Mouse (Mus musculus): ENCODE measurements at regions not wholly inside any gene's neighbourhood (a gene's known extent, or its start where the extent isn't known, plus 50 kb on each side); places are given as distances from the start of the nearest gene placed in this dataset.

DNA sequence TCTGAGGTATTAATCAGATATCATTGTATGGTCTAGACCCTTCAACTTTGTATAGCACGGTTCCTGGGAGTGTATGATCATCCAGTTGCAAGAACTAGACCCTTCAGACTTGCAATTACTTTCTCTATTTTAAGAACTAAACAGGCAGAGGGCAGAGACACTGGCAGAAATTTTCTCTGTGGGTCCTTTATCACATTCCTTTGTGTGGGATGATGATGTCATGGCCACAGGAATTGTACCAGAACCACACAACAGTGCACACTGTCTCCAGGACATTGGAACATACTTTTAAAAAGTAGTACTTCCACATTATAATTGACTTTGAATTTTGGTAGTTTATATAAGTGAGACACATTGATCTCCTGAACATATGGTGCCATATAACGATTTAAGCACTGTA lies 674.2 kb downstream of the Rfpl4b start:
- no peak for DNase-seq (ENCODE audit: low spot score)

DNA sequence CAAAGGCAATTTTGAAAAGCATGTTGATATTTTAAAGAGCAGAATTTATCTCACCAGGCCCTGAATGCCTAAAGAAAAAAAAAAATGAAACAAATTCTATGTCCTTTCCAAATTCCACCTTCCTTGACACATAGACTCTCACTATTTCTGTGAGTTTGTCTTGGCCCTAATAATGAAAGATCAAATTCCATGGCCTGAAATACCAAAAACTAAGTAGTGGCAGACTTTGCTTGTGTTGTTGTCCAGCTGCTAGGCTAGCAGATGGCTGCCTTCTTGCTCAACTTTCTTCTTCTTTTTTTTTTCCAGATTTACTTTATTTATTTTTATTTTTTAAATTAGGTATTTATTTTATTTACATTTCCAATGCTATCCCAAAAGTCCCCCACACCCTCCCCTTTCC lies 682.4 kb downstream of the Rfpl4b start:
- DNase-seq (ENCODE audit: low spot score): no peak

DNA sequence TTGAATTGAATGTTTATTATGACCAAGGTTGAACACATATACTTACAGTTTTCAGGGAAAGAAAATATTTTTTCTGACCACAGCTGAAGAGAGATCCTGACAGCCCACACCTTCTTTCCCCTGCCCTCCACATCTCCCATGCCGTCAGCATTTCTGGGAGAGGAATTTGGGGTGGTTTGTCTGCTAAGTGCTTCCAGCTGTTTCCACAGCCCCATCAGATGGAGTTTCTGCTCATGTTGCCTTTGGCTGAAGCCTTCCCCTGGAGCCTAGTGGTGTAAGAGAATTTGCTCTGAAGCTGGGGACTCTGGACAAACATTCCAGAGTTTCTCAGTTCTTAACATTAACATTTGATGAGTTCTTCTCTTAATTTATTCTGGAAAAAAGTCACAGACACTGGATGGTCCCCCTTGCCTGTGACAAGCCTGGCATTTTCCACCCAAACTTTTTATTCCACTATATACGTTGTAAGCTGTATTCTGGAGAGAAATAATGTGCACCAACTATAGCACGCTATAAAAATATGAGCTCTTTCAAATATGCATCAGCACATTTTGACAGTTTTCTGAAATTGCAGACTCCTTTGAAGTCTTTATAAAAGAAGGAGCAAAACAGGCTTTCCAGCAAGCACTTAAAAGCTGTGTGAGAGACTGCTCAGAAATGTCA lies 699.5 kb downstream of the Rfpl4b start:
- no peak for DNase-seq (ENCODE audit: low spot score)

DNA sequence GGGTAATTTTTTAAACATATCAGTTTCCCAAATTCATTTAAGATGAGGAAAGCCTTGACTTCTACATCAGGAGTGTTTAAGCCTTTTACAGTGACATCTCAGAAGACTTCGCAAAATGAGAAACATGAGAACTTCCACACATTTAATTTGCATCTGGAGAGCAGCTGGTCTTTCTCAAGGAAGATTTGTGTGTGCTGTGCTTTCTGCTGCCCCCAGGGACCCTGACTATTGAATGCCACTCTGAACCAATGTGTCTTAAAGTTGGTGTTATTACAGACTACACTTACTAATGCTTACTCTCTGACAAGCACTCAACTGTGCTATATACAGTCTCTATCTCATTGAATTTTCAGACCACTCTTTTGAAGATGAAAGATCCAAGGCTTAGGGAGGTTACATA lies 703.0 kb downstream of the Rfpl4b start:
- no peak for DNase-seq (ENCODE audit: low spot score)

- DNase-seq (ENCODE audit: low spot score): no peak
Observed at GRCm38 (mm10) chr10:38116516-38116915, 705.1 kb downstream of the Rfpl4b start.

- DNase-seq (ENCODE audit: low spot score): no peak
Observed at GRCm38 (mm10) chr10:38114194-38114593, 707.4 kb downstream of the Rfpl4b start.

DNA sequence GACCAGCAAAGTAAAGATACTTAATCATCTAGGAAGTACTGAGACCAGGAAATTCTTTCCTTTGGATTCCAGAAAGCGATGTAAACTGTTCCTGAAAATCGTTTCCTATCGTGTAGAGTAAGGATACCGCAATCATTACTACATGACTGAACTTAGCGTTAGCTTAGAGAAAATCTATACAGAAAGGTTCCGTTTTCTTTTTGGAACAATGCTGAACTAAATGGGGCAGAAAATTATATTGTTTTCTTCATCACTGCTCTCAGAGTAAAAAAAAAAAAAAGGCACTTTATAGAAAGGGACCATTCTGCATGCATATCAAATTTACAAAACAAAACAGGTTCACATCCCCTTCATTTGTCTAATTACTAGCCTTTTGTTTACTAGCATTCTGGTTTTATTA lies 713.0 kb downstream of the Rfpl4b start:
- DNase-seq (ENCODE audit: low spot score): no peak

DNA sequence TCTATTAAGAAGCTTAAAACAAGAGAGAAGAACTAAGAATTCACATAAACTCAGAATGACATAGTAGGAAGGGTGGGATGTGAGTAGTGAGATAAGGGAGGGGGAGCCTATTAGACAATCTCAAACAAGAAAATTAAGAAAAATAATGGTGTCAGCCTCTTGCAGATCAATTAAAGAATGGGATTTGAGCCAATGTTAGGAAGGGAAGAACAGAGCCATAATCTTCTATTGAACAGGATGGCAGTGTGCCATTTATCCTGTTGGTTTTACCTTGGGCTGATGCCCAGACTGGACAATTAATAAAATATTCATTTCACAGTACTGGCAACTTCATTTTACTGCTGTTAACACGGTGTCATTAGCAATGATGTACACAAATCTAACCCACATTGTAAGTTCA lies 718.0 kb downstream of the Rfpl4b start:
- DNase-seq (ENCODE audit: low spot score): no peak

DNA sequence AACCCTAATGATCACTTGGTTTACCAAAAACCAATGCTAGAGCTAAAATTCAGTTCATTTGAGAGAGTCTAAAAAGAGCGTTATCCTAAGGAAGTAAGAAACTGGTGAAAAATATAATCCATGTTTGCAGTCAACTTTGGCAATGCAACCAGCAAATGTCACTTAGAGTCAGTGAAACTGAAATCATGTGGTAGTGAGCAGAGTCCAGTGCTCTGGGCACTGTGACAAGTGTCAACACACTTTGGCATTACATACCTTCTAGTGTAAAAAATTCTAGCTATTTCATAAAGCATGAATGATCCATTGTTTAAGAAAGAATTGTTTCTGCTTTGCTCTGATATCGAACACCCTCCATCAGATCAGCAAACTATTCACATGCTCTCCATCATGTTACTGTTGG lies 743.1 kb downstream of the Rfpl4b start:
- DNase-seq (ENCODE audit: low spot score): no peak

DNA sequence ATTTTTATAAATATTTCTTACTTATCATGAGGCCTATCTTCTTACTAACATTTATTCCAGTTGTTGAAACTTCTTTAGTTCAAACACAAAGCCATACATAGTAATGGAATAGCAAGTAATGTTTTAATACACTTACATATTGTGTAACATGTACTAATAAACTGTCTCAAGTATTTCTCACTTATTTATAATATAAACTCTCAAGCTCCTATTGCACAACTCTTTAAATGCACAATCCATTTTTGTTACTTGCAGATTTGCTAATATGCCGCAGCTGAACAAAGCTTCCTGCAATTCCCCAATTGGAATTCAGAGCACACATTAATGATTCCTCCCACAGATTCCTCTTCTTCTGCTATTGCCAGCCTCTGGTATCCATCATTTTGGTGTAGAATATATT lies 749.2 kb downstream of the Rfpl4b start:
- no peak for DNase-seq (ENCODE audit: low spot score)

DNA sequence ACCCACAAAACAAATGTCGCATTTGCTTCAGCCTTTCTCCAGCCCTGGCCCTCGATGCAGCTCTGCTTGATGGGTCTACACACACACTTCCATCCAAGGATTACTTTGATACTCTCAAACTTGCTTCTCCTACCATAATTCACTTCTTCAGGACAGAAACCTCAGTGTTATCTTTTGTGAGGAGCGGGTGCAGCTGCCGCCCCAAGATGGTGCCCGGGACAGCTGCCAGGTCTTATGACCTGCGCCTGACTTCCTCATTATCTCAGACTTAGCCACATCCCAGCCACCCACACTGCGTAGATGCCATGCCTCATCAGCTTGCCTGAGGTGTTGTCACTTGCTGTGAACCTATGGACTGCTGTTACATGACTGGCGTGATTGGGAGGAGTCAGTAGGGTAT lies 762.5 kb downstream of the Rfpl4b start:
- DNase-seq (ENCODE audit: low spot score): no peak

GRCm38 (mm10) chr10:38010452-38010851 lies 811.1 kb downstream of the Rfpl4b start:
- DNase-seq (ENCODE audit: low spot score): no peak

GRCm38 (mm10) chr10:37995691-37996445 lies 825.7 kb downstream of the Rfpl4b start:
- DNase-seq (ENCODE audit: low spot score): no peak

- DNase-seq (ENCODE audit: low spot score): no peak
Observed at GRCm38 (mm10) chr10:37988297-37989263, 833.0 kb downstream of the Rfpl4b start.

DNA sequence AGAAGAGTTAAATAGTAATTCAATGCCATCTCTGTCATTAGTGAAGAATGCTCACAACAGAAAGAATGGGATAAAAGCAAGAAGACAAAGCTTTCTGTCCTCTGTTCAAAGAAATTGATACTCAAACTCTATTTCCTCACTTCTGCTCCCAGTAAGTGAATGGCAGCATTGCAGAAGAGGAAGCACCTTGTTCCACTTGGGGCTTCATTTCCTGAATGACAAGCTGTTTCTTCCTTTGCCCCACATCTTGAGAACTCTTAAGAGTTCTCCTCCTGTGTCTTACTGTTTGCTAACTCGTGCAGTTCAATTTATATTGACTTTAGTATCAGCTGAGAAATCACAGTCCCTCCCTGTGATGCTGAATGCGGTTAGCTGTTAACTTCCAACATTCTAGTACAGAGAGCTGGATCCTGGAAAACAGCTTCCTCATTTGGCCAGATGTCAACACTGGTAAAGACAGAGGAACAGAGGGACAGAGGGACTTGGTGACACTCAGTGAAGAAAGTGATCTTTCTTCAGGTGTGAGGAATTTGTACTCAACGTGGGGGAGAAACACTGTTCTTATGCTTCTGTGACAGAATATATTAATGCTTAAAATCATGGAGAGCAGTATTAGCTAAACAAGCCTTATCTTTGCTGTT lies 840.3 kb upstream of the Marcks start:
- no peak for DNase-seq (ENCODE audit: low spot score)

DNA sequence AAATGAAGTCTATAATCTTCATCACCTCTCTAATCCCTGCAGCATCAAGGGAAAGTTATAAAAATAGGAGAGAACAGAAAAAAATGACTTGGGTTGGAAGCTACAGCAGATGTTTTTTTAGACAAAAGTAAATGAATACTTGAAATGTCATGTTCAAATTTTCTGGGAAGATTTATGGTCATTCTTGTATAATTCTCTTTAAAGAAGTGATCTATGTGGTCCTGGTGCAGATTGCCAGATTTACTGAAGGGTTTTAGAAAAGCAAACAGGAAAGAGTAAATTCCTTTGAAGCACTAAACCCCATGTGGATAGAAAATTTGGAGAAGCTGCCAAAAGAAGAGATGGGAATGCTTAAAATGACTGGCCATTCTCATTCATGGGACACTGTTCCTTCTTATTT lies 821.3 kb upstream of the Marcks start:
- DNase-seq (ENCODE audit: low spot score): no peak

- DNase-seq (ENCODE audit: low spot score): no peak
Observed at GRCm38 (mm10) chr10:37914780-37915179, 776.1 kb upstream of the Marcks start.

DNA sequence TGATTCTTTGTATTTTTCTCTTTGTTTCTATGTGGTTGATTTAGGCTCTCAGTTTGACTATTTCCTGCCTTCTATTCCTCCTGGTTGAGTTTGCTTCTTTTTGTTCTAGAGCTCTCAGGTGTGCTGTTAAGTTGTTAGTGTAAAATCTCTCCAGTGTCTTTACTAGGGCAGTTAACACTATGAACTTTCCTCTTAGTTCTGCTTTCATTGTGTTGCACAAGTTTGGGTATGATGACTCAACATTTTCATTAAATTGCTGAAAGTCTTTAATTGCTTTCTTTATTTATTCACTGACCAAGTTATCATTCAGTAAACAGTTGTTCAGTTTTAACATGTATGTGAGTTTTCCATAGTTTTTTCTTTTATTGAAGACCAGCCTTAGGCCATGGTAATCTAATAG lies 772.9 kb upstream of the Marcks start:
- no peak for DNase-seq (ENCODE audit: low spot score)

DNA sequence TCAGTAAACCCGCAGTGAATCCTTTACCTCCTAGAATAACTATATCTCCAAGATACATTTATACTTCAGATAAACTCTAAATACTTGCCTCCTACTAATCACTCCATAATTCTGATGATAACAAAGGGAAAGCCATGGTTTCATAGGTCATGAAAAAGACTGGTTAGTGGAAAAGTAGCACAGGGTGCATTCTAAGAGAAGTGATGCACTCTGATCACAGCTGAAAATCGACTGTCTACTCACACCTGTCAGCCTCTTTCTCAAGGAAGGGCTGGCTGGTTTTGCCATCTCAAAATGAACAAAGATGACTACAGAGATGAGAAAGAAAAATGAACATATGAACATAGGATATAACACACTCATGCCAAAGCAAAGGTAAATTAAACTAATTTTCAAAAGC lies 769.6 kb upstream of the Marcks start:
- no peak for DNase-seq (ENCODE audit: low spot score)

GRCm38 (mm10) chr10:37907731-37908130 lies 769.0 kb upstream of the Marcks start:
- no peak for DNase-seq (ENCODE audit: low spot score)

DNA sequence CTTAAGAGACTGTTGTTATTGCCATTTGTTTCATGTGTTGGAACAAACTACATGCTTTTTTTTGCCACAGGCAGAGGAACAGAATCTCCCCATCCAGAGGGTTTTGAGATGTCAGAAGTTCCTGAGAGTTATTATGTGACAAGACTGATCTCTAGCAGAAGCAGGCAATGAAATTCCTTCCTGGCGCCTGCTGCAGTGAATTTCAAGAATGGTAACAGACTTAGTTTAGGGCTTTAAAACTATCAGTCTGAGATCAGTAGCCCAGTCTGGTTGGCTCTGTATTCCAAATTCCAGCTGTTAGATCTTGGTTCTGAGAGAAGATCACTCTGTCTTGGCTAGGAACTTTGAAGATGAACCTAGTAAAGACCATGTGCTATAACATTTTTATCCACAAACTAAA lies 749.2 kb upstream of the Marcks start:
- DNase-seq (ENCODE audit: low spot score): no peak

DNA sequence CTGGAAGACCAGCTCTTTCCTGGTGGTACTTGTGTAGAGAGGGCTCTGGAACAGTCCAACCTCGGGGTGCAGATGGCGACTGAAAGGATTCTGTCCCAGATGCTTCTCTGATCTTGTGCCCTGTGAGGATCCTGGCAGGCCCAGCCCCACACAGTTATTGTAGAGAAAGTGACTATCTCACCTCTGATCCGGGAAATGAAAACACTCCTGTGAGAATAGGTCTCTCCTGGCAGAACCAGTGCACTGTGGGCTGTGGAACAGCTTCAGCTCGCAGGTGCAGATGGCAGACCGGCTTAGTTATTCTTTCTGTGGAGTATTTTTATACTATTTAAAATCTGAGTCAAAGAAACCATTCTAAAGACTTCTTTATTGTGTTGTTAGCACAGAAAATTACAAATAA lies 742.1 kb upstream of the Marcks start:
- DNase-seq (ENCODE audit: low spot score): no peak
